Mouse (Mus musculus) liver, adult 2 months (tissue): ENCODE data around the gene Sp3. TPM values are rescaled to one million over a fixed set of nuclear protein-coding genes. Genes with fewer than 3 reads are reported as not detected.
"Not testable (repeated sequence)": the region's sequence is repeated elsewhere in the genome, so short reads cannot be mapped to it uniquely, and the experiment has no call there.

Experiments used
- DNase-seq: peaks from one replicate; pipeline ENCODE4 v3.0.0-alpha.2; 2011; ENCODE audit warnings: low read depth, low spot score; ENCODE audit errors: extremely low read depth
- H3K27ac ChIP-seq: fragments of 200-500 bp; replicated peaks from 2 replicates; pipeline ENCODE4 v1.5.1; 2012; ENCODE audit warnings: low read depth, mild to moderate bottlenecking, control low read depth, inconsistent platforms, low read length; ENCODE audit not compliant: insufficient read depth
- H3K27me3 ChIP-seq: fragments of 200-500 bp; 2 replicates; pipeline ENCODE4 v1.6.1; 2012; ENCODE audit warnings: mild to moderate bottlenecking, moderate library complexity, low read length, inconsistent platforms; ENCODE audit not compliant: control insufficient read depth, insufficient read depth
- H3K36me3 ChIP-seq: fragments of 200-500 bp; 2 replicates; pipeline ENCODE4 v1.6.1; 2012; ENCODE audit warnings: low read length, inconsistent platforms; ENCODE audit not compliant: control insufficient read depth, insufficient read depth
- H3K4me1 ChIP-seq: fragments of 200-500 bp; 2 replicates; pipeline ENCODE4 v1.6.1; 2011; ENCODE audit warnings: low read length; ENCODE audit not compliant: control insufficient read depth, insufficient read depth
- H3K4me3 ChIP-seq: fragments of 200-500 bp; 2 replicates; pipeline ENCODE4 v1.5.1; 2011; ENCODE audit warnings: low read depth, mild to moderate bottlenecking, control low read depth, low read length, moderate library complexity; ENCODE audit not compliant: insufficient read depth
- H3K79me2 ChIP-seq: fragments of 200-500 bp; 2 replicates; pipeline ENCODE4 v1.6.1; 2012; ENCODE audit warnings: inconsistent platforms, mild to moderate bottlenecking, low read length, moderate library complexity; ENCODE audit not compliant: control insufficient read depth, insufficient read depth
- H3K9ac ChIP-seq: fragments of 200-500 bp; 2 replicates; pipeline ENCODE4 v1.6.1; 2012; ENCODE audit warnings: low read depth, mild to moderate bottlenecking, control low read depth, inconsistent platforms, low read length
- CTCF ChIP-seq: fragments of 200-500 bp; IDR thresholded peaks from 2 replicates; pipeline ENCODE4 v1.5.1; 2011; ENCODE audit warnings: low read depth, low read length, control low read depth
- POLR2A ChIP-seq: fragments of 200-500 bp; IDR thresholded peaks from 2 replicates; pipeline ENCODE4 v1.6.1; 2011; ENCODE audit warnings: low read length, control low read depth; ENCODE audit not compliant: insufficient read depth; ENCODE audit errors: extremely low read depth
- WGBS: fragments of 180-500 bp; shearing (Covaris S2); methylation state at CpG from one replicate; pipeline ENCODE4 v1.1.7; 2018; 5-methylcytosine and 5-hydroxymethylcytosine counted together
- polyA plus RNA-seq: library from polyadenylated mRNA; depleted of rRNA; stranded (reverse); fragments of >200 nt; gene quantifications from 2 replicates; pipeline ENCODE4 v1.2.3, GENCODE M21; 2012
- total RNA-seq: library from RNA; depleted of rRNA; stranded (reverse); fragments of >200 nt; gene quantifications from 2 replicates; pipeline ENCODE4 v1.2.3, GENCODE M21; 2014

Sp3 gene
- total and polyA plus RNA-seq, 2 experiments: 9.0 to 55.1 TPM

- no peak overlapping the region for H3K27ac ChIP-seq
- 82% methylated on average over 7 of the region's 7 CpGs for WGBS
- H3K27me3 ChIP-seq: no peaks in the 10 kb centered on the region
- no peak overlapping the region for H3K9ac ChIP-seq
- H3K36me3 ChIP-seq: no peaks in the 10 kb centered on the region
- H3K4me3 ChIP-seq: no peak overlapping the region
- peaks cover 15% of the 10 kb centered on the region; the same call in 1 of the 2 replicates for H3K4me1 ChIP-seq
- H3K79me2 ChIP-seq: no peaks in the 10 kb centered on the region
- TF ChIP-seq POLR2A (no peak), CTCF (no peak)
- DNase-seq: no peak
These were observed 66.8 kb downstream of the Sp3 start for GRCm38 (mm10) chr2:72913458-72913760.

DNA sequence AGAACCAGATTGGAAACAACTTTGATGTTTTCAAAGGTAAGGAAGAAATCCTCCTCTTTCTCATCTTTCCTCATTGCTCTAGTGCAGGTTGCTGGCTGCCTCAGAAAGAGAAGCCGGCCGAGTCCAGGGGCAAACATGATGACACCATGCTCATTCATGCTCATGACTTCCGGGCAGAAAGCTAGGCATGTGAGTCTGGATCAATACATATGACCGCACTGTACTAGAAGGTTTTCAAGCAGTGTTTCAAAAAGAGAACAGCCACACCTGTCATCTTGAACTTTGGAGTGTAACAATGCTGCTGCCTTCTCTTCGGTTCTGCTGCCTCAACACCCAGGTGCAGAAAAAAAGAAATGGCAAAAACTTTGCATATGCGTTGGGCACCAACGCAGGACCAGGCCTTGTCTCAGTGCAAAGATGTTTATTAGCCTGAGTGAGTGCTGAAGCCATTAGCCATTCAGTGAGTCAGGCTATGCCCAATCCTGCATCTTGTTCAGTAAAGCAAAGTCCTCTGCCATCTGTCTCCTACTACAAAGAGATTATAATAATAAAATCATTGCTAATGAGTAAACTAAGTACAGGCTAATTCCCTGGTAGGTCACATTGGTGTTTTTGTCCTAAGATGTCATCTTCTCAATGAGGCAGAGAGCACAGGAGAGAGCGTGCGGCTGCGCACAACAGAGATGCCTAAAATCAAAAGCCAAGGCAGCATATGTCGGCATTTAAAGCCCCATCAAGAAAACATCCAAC, 67.4 kb downstream of the Sp3 start:
- no peaks in the 10 kb centered on the region for H3K27me3 ChIP-seq
- H3K79me2 ChIP-seq: no peaks in the 10 kb centered on the region
- no peaks in the 10 kb centered on the region for H3K36me3 ChIP-seq
- H3K9ac ChIP-seq: no peak overlapping the region
- peak overlapping the region; percentile 15 for H3K27ac ChIP-seq
- TF ChIP-seq POLR2A: no peak
- no peak for TF ChIP-seq CTCF
- DNase-seq: peak; percentile 87
- no peak overlapping the region for H3K4me3 ChIP-seq
- WGBS: 59% methylated on average over 11 of the region's 11 CpGs
- peaks cover 16% of the 10 kb centered on the region; the same call in 1 of the 2 replicates for H3K4me1 ChIP-seq

DNA sequence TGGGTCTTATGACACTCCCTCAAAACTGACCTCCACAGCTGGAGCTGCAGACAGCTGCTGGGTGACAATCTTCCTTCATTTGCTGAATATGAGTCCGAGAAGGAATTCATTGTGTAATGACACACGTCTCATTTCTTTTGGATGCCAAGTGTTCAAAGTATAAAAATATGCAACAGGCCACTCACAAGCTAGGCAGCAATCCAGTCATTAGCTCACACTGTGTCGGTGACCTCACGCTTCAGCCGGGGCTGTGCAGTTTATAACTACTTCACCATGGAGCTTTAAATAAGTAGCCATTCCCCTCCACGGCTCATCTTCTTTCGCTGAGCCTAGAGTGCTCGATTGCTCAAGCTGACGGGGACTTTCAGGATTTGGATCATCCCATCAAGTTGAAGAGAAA, 68.7 kb downstream of the Sp3 start:
- 23% methylated on average over 9 of the region's 9 CpGs for WGBS
- TF ChIP-seq CTCF (no peak), POLR2A (no peak)
- Histone ChIP-seq H3K9ac (peak overlapping the region; percentile 10; the same call in 1 of the 2 replicates), H3K4me3 (no peak overlapping the region), H3K4me1 (peaks cover 16% of the 10 kb centered on the region), H3K27ac (peak overlapping the region; percentile 43), H3K27me3 (no peaks in the 10 kb centered on the region), H3K36me3 (no peaks in the 10 kb centered on the region), H3K79me2 (no peaks in the 10 kb centered on the region)
- DNase-seq: peak; percentile 94

- DNase-seq: no peak
- Histone ChIP-seq H3K4me1 (peaks cover 16% of the 10 kb centered on the region), H3K9ac (no peak overlapping the region), H3K79me2 (no peaks in the 10 kb centered on the region), H3K4me3 (no peak overlapping the region), H3K36me3 (no peaks in the 10 kb centered on the region), H3K27me3 (no peaks in the 10 kb centered on the region), H3K27ac (peak overlapping the region; percentile 95; the same call in 1 of the 2 replicates)
- TF ChIP-seq CTCF (no peak), POLR2A (no peak)
- WGBS: 73% methylated on average over 4 of the region's 4 CpGs
These were observed 71.2 kb downstream of the Sp3 start for GRCm38 (mm10) chr2:72909046-72909445.

DNA sequence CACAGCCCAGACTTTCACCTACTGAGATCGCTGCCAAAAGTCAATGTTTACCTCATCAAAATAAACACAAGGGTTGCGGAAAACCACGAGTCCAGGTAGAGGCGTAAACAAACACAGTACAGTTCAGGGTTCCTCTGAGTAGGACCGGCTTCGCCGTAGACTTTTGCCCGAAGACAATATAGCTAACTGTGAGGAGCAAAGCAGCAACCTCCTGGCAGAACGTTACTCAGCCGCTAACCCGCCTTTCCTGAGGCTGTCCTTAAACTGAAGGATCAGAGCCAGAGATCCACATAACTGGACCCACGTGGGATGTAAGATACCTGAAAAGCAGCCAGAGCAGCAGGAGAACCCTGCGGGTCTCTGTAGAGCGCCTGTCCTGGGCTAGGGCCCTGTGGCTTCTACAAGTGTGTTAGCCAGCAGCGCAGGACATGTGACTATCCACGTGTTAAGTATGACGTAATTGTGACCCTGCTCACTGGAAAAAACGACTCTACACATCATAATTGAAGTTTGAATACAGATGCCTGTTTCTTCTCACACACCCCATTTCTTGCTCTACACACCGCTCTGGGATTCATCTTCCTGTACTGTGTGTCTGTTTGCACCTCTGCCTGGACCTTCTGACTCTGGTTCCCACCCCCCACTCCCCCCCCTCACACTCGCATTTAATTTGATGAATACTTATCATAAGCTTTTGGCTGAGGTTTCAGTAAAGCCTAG, 71.9 kb downstream of the Sp3 start:
- H3K4me3 ChIP-seq: no peak overlapping the region
- 29% methylated on average over 20 of the region's 20 CpGs for WGBS
- no peaks in the 10 kb centered on the region for H3K27me3 ChIP-seq
- TF ChIP-seq POLR2A: no peak
- H3K27ac ChIP-seq: peak overlapping the region; percentile 95
- H3K79me2 ChIP-seq: no peaks in the 10 kb centered on the region
- peak overlapping the region; percentile 65 for H3K9ac ChIP-seq
- peaks cover 16% of the 10 kb centered on the region for H3K4me1 ChIP-seq
- DNase-seq: peak; percentile 99
- H3K36me3 ChIP-seq: no peaks in the 10 kb centered on the region

DNA sequence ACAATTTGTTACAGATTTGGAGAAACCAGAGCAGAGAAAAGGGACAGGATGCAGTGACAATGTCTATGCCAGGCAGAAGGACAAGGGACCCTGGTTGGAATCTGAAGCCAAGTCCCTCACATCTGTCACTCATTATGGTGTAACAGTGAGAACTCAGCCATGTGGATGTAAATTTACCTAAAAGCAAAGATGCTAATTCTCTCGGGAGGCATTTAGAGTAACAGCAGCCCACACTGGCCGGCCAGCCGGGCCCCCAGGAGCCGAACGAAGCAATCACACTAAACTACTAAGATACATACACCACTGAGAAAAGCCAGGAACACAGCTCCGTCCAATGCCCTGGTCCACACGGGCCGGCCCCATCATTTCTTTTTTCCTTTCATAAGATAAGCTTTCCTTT, 73.5 kb downstream of the Sp3 start:
- H3K4me3 ChIP-seq: no peak overlapping the region
- no peak for DNase-seq
- H3K79me2 ChIP-seq: no peaks in the 10 kb centered on the region
- H3K27ac ChIP-seq: no peak overlapping the region
- 92% methylated on average over 8 of the region's 8 CpGs for WGBS
- H3K36me3 ChIP-seq: no peaks in the 10 kb centered on the region
- H3K4me1 ChIP-seq: peaks cover 13% of the 10 kb centered on the region
- TF ChIP-seq POLR2A (no peak), CTCF (no peak)
- H3K9ac ChIP-seq: no peak overlapping the region
- no peaks in the 10 kb centered on the region for H3K27me3 ChIP-seq

DNA sequence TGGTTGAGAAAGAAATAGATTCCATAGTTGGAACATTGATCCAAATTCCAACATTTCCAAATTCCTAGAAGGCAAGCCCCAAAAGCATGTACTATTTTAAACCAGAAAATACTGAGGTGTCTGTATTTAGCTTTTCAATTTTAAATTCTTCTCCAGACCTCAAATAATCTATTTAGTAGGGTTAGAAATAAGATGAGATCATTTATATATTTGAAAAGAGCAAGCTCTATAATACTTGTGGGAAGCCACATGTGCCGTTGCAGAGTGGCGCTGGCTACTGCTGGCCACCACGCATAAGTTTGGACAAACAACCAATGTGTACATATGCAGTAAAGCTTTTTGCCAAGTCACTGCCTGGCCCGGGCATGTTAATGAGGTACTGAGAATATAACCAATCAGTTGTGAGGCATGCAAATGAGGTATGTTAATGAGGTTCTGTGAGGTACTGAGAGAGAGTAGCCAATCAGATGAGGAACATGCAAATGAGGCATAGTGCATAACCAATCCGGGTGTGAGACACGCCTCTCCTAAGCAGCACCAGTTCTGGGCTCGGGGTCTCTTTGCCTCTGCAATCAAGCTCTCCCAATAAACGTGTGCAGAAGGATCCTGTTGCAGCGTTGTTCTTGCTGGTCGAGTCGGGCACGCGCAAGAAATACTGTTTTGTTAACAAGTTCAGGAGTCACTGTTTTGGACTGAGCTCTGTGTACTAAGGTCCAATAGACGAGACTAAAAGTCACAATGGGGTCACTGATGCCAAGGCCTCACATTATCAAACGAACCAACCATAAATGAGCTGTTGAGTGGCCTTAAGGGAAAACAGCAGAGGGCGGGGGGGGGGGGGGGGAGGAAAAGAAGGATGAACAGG, 77.2 kb downstream of the Sp3 start:
- H3K4me1 ChIP-seq, H3K4me3 ChIP-seq, H3K36me3 ChIP-seq, H3K79me2 ChIP-seq, H3K27ac ChIP-seq, H3K27me3 ChIP-seq, H3K9ac ChIP-seq: not testable (repeated sequence)
- peak; percentile 78 for DNase-seq
- 63% methylated on average over 16 of the region's 16 CpGs for WGBS
